Mouse (Mus musculus) limb, embryonic 14.5 days (tissue): ENCODE data around the gene Elfn2. TPM values are rescaled to one million over a fixed set of nuclear protein-coding genes. Genes with fewer than 3 reads are reported as not detected.

Source experiments
- ATAC-seq: fragments of 200-750 bp; cut with Nextera tagmentation; 2 replicates; pipeline ENCODE4 v1.8.0; 2017; ENCODE audit warnings: low read depth, moderate number of reproducible peaks, moderate TSS enrichment; ENCODE audit not compliant: low FRiP score
- DNase-seq: peaks from one replicate; pipeline ENCODE4 v3.0.0-alpha.2; 2015; ENCODE audit warnings: low spot score
- H3K27ac ChIP-seq: fragments of 300-500 bp; sonication (generic); replicated peaks from 2 replicates; pipeline ENCODE4 v1.5.1; 2014; ENCODE audit warnings: low read depth, mild to moderate bottlenecking, low read length, moderate library complexity, mixed read lengths
- H3K27me3 ChIP-seq: fragments of 300-500 bp; sonication (generic); 2 replicates; pipeline ENCODE4 v1.6.1; 2014; ENCODE audit warnings: low read length, mixed read lengths; ENCODE audit not compliant: control insufficient read depth, insufficient read depth
- H3K36me3 ChIP-seq: fragments of 300-500 bp; sonication (generic); 2 replicates; pipeline ENCODE4 v1.6.1; 2014; ENCODE audit warnings: mild to moderate bottlenecking, low read length, moderate library complexity, mixed read lengths; ENCODE audit not compliant: control insufficient read depth, insufficient read depth
- H3K4me1 ChIP-seq: fragments of 300-500 bp; sonication (generic); 2 replicates; pipeline ENCODE4 v1.6.1; 2014; ENCODE audit warnings: antibody characterized with exemption, low read length, mixed read lengths; ENCODE audit not compliant: control insufficient read depth, insufficient read depth
- H3K4me2 ChIP-seq: fragments of 300-500 bp; sonication (generic); replicated peaks from 2 replicates; pipeline ENCODE4 v1.6.1; 2014; ENCODE audit warnings: low read depth, mild to moderate bottlenecking, low read length, moderate library complexity; ENCODE audit not compliant: severe bottlenecking
- H3K4me3 ChIP-seq: fragments of 300-500 bp; sonication (generic); replicated peaks from 2 replicates; pipeline ENCODE4 v1.5.1; 2014; ENCODE audit warnings: low read length
- H3K9ac ChIP-seq: fragments of 300-500 bp; sonication (generic); 2 replicates; pipeline ENCODE4 v1.6.1; 2014; ENCODE audit warnings: mild to moderate bottlenecking, low read depth, low read length, moderate library complexity; ENCODE audit not compliant: severe bottlenecking
- H3K9me3 ChIP-seq: fragments of 300-500 bp; sonication (generic); 2 replicates; pipeline ENCODE4 v1.6.1; 2016; ENCODE audit warnings: low read length; ENCODE audit not compliant: control insufficient read depth
- POLR2A ChIP-seq: fragments of 200-500 bp; IDR thresholded peaks from 2 replicates; pipeline ENCODE4 v1.8.0; 2012; ENCODE audit warnings: inconsistent platforms, mild to moderate bottlenecking, moderate library complexity, borderline replicate concordance; ENCODE audit not compliant: insufficient read depth, insufficient read length; ENCODE audit errors: extremely low read depth
- WGBS: fragments of 180-500 bp; shearing (Covaris S2); extraction: QIAGEN DNeasy Blood & Tissue Kit; methylation state at CpG from one replicate; pipeline ENCODE4 v1.1.7; 2014; 5-methylcytosine and 5-hydroxymethylcytosine counted together
- polyA plus RNA-seq, 2 experiments: library from polyadenylated mRNA; depleted of rRNA in 1 of 2; stranded (reverse) in 1 of 2; unstranded in 1 of 2; fragments of >200 nt; fragmentation: Nextera tagmentation in 1 of 2; extraction: Ambion mirVana in 1 of 2; gene quantifications; 2 replicates each; pipeline versions ENCODE4 v1.2.1 to v1.2.3; 2012 to 2014

The Elfn2 gene
- polyA plus RNA-seq, 2 experiments = 0.04 to 0.24 TPM

- no peaks in the 10 kb centered on the region for H3K9me3 ChIP-seq
- H3K27me3 ChIP-seq = peaks cover 64% of the 10 kb centered on the region
- H3K27ac ChIP-seq = no peak overlapping the region
- 8% methylated on average over 47 of the region's 53 CpGs for WGBS
- H3K36me3 ChIP-seq = no peaks in the 10 kb centered on the region
- H3K4me3 ChIP-seq = 0 out of 2 replicates have a peak overlapping the region, but pooled peaks have one; percentile 2
- 0 out of 2 replicates have a peak, but pooled peaks have one; percentile 37 for ATAC-seq
- no peak for TF ChIP-seq POLR2A
- DNase-seq = peak; percentile 44
- H3K9ac ChIP-seq = no peak overlapping the region
- peak overlapping the region; percentile 33; the same call in 1 of the 2 replicates for H3K4me2 ChIP-seq
- H3K4me1 ChIP-seq = no peaks in the 10 kb centered on the region
Observed at GRCm38 (mm10) chr15:78712335-78713258, 6.0 kb downstream of the Elfn2 start.

- no peak for TF ChIP-seq POLR2A
- H3K4me1 ChIP-seq = no peaks in the 10 kb centered on the region
- 78% methylated on average over 7 of the region's 7 CpGs for WGBS
- ATAC-seq (no peak), DNase-seq (no peak)
- H3K36me3 ChIP-seq = no peaks in the 10 kb centered on the region
- peaks cover 57% of the 10 kb centered on the region for H3K27me3 ChIP-seq
- no peak overlapping the region for H3K27ac ChIP-seq
- no peak overlapping the region for H3K4me2 ChIP-seq
- H3K4me3 ChIP-seq = no peak overlapping the region
- H3K9me3 ChIP-seq = no peaks in the 10 kb centered on the region
- no peak overlapping the region for H3K9ac ChIP-seq
Observed at GRCm38 (mm10) chr15:78711935-78712334, 6.6 kb downstream of the Elfn2 start.

GRCm38 (mm10) chr15:78710634-78711033 lies 7.9 kb downstream of the Elfn2 start:
- no peak for TF ChIP-seq POLR2A
- Histone ChIP-seq H3K4me3 (no peak overlapping the region), H3K9ac (no peak overlapping the region), H3K36me3 (no peaks in the 10 kb centered on the region), H3K27me3 (peaks cover 44% of the 10 kb centered on the region), H3K4me2 (no peak overlapping the region), H3K4me1 (no peaks in the 10 kb centered on the region), H3K9me3 (no peaks in the 10 kb centered on the region), H3K27ac (no peak overlapping the region)
- DNase-seq = no peak
- 51% methylated on average over 6 of the region's 6 CpGs for WGBS
- ATAC-seq = no peak

GRCm38 (mm10) chr15:78709767-78710166 lies 8.8 kb downstream of the Elfn2 start:
- DNase-seq = no peak
- no peaks in the 10 kb centered on the region for H3K4me1 ChIP-seq
- H3K27ac ChIP-seq = no peak overlapping the region
- no peak overlapping the region for H3K4me2 ChIP-seq
- TF ChIP-seq POLR2A = no peak
- no peaks in the 10 kb centered on the region for H3K36me3 ChIP-seq
- H3K9me3 ChIP-seq = no peaks in the 10 kb centered on the region
- no peak overlapping the region for H3K4me3 ChIP-seq
- WGBS = 28% methylated on average over 7 of the region's 7 CpGs
- H3K27me3 ChIP-seq = peaks cover 38% of the 10 kb centered on the region
- no peak overlapping the region for H3K9ac ChIP-seq
- no peak for ATAC-seq

- ATAC-seq (no peak), DNase-seq (no peak)
- no peak overlapping the region for H3K4me2 ChIP-seq
- H3K9me3 ChIP-seq = no peaks in the 10 kb centered on the region
- WGBS = 67% methylated on average over 3 of the region's 3 CpGs
- no peak overlapping the region for H3K9ac ChIP-seq
- H3K4me3 ChIP-seq = no peak overlapping the region
- no peak for TF ChIP-seq POLR2A
- no peak overlapping the region for H3K27ac ChIP-seq
- H3K4me1 ChIP-seq = no peaks in the 10 kb centered on the region
- peaks cover 6% of the 10 kb centered on the region for H3K27me3 ChIP-seq
- H3K36me3 ChIP-seq = no peaks in the 10 kb centered on the region
Observed at GRCm38 (mm10) chr15:78706630-78707029, 11.9 kb downstream of the Elfn2 start.
